Mouse (Mus musculus): ENCODE data around the gene Lbhd2. TPM values are rescaled to one million over a fixed set of nuclear protein-coding genes. Genes with fewer than 3 reads are reported as not detected.

Gene Lbhd2
- total and polyA plus RNA-seq, 3 experiments: not detected

DNA sequence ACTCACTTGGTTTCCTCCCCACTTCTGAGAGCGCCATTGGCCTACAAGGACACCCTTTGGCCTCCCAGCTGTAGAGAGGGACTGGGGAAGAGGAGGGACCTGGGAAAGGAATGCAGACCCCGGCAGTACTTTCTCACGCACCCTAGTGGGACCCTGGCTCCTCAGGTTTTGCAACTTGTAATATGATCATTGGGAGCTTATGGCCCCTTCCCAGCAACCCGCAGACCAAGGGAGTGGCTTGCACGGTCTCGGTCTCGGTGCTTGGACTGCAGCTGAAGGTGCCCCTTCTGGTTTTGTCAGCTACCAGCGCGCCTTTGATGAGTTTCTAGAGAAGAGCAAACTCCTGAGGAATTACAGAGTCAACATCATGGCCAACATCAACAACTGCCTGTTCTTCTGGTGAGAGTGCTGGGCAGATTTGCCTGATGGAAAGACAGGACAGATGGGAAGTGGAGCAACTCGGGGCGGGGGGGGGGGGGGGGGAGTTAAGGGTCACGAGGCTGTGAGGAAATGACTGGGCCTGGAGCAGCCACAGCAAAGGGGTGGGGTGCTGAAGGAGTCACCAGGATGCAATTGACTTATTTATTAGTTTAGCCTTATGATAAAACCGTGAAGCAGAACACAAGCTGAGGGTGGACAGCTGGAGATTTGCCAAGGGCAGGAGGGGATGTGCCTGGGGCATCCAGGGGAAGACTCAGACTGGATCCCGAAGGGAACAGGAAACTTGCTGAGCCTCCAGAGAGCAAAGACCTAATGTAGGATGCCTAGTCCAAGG, 42.5 kb downstream of the Lbhd2 start:
- no peaks in the 10 kb centered on the region for H3K27me3 ChIP-seq (ENCODE audit: control insufficient read depth in 1 of 2, insufficient read depth in 2 of 2, low read length in 2 of 2)
- DNase-seq (ENCODE audit: low read depth, low spot score): no peak
- no peaks in the 10 kb centered on the region for H3K9me3 ChIP-seq (replicated peaks; ENCODE audit: insufficient read depth, low read length)
- H3K79me2 ChIP-seq (ENCODE audit: control insufficient read depth, insufficient read depth, low read length, poor library complexity): peaks cover 12% of the 10 kb centered on the region
- peaks cover 6 to 7% of the 10 kb centered on the region in 2 experiments; a peak in 3 of 4 replicates for H3K4me1 ChIP-seq (ENCODE audit: control insufficient read depth in 1 of 2, insufficient read depth in 2 of 2, low read length in 2 of 2)
- H3K27ac ChIP-seq (ENCODE audit: control insufficient read depth, low read depth, low read length): no peak overlapping the region
- H3K9ac ChIP-seq (ENCODE audit: control insufficient read depth, low read depth, low read length, poor library complexity, severe bottlenecking): no peak overlapping the region
- no peak overlapping the region for H3K4me3 ChIP-seq (ENCODE audit: control insufficient read depth in 1 of 2, insufficient read depth in 1 of 2, low read depth in 2 of 2, low read length in 2 of 2)
- TF ChIP-seq SMC3 (IDR thresholded peaks at IDR 0.05; ENCODE audit: low read depth, low read length) (no peak), USF1 (IDR thresholded peaks at IDR 0.05; ENCODE audit: low read depth, low read length) (no peak), BHLHE40 (IDR thresholded peaks at IDR 0.05; ENCODE audit: borderline replicate concordance, low read depth, low read length) (no peak), CHD1 (IDR thresholded peaks at IDR 0.05; ENCODE audit: low read depth, low read length) (no peak), GABPA (IDR thresholded peaks at IDR 0.05; ENCODE audit: low read depth, low read length) (no peak), USF2 (IDR thresholded peaks at IDR 0.05; ENCODE audit: borderline replicate concordance in 1 of 2, insufficient read depth in 1 of 2, low read depth in 1 of 2, low read length in 2 of 2) (no peak), MAZ (IDR thresholded peaks at IDR 0.05; ENCODE audit: low read depth, low read length) (no peak), E2F4 (IDR thresholded peaks at IDR 0.05; ENCODE audit: borderline replicate concordance, low read depth, low read length) (no peak), MYB (IDR thresholded peaks at IDR 0.05; ENCODE audit: low read depth, low read length) (no peak), ZMIZ1 (IDR thresholded peaks at IDR 0.05; ENCODE audit: low read depth, low read length) (no peak), ZNF384 (IDR thresholded peaks at IDR 0.05; ENCODE audit: low read depth, low read length) (no peak), NRF1 (IDR thresholded peaks at IDR 0.05; ENCODE audit: insufficient read depth, low read depth, low read length, poor library complexity, severe bottlenecking) (no peak), RAD21 (IDR thresholded peaks at IDR 0.05; ENCODE audit: low read depth, low read length) (no peak), TAL1 (IDR thresholded peaks at IDR 0.05; ENCODE audit: low read length) (no peak), HCFC1 (IDR thresholded peaks at IDR 0.05; ENCODE audit: low read depth, low read length) (no peak), ZKSCAN1 (IDR thresholded peaks at IDR 0.05; ENCODE audit: low read depth, low read length) (no peak), SIN3A (IDR thresholded peaks at IDR 0.05; ENCODE audit: low read length) (no peak), GATA1 (IDR thresholded peaks at IDR 0.05; ENCODE audit: low read depth, low read length) (no peak), MXI1 (IDR thresholded peaks at IDR 0.05; ENCODE audit: low read depth, low read length) (no peak), TBP (IDR thresholded peaks at IDR 0.05; ENCODE audit: low read depth, low read length) (no peak)
- H3K36me3 ChIP-seq (ENCODE audit: control insufficient read depth in 1 of 2, insufficient read depth in 2 of 2, low read length in 2 of 2): peaks cover 6 to 9% of the 10 kb centered on the region in 2 experiments; a peak in 3 of 4 replicates

Measured in MEL (cell line).